Mouse (Mus musculus): ENCODE results near the gene Atp5f1.

- TF ChIP-seq CTCF (IDR thresholded peaks at IDR 0.05) (no peak), EP300 (IDR thresholded peaks at IDR 0.05) (no peak)
Measured at GRCm38 (mm10) chr3:106001416-106002370, 41.8 kb upstream of the Atp5f1 start.

Measured in lung, postnatal 0 days (tissue).